Mouse (Mus musculus): ENCODE results near the gene BC051019. TPM values are rescaled to one million over a fixed set of nuclear protein-coding genes. Genes with fewer than 3 reads are reported as not detected.

The BC051019 gene
- polyA plus RNA-seq (2016; fragmentation: Nextera tagmentation; extraction: Ambion mirVana) = 0.74 and 0.78 TPM in 2 replicates

DNA sequence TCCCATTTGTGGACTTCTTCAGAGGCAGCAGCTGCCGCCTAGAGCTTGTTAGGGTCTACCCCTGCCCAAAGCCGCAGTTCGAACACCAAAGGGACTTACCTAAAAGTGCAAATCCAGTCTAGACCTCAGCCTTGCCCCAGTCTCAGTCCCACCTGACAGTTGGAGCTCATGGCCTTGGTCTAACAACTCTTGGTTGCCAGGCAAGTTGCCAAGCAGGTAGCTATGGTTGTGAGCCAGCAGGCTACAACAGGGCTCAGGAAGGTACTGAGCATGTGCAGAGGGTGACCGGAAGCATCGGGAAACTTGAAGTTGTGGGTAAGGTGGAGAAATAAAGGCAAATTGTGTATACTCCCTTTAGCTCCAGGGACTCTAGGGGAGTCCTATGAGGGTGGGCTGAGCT, at the start of gene BC051019:
Gene BC051019, minus strand, starts transcription at position 154 of the 400 bp plus-strand sequence.
- Histone ChIP-seq H3K4me1 (no peaks in the 10 kb centered on the region), H3K27me3 (no peaks in the 10 kb centered on the region), H3K9ac (no peak within 1 kb of the TSS), H3K4me3 (no peak within 1 kb of the TSS), H3K9me3 (replicated peaks) (no peaks in the 10 kb centered on the region), H3K4me2 (replicated peaks) (no peak within 1 kb of the TSS), H3K36me3 (no peaks in the 10 kb centered on the region), H3K27ac (no peak within 1 kb of the TSS)
- ATAC-seq (ENCODE audit: low FRiP score) = no peak
- 94% methylated on average over 5 of the region's 5 CpGs for WGBS

DNA sequence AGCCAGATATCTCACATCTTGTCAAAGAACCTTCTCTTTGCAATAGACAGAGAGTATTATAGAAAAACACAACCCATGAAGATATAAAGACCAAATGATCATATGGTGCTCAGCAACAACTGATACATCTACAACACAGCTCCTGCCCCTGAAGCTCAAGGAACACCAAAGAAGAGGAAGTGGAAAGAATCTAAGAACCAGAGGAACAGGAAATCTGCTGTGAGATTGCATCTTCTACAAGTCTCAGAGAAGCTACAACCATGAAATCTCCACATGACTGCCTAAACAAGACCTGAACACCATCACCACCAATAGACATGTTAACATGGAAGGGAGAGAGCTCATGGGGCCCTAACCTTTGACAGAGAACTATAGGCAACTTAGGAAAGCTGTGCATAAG, 48.6 kb upstream of the BC051019 start:
- Histone ChIP-seq H3K36me3 (no peaks in the 10 kb centered on the region), H3K27ac (no peak overlapping the region), H3K4me2 (replicated peaks) (no peak overlapping the region), H3K4me1 (no peaks in the 10 kb centered on the region), H3K27me3 (no peaks in the 10 kb centered on the region), H3K9ac (no peak overlapping the region), H3K4me3 (no peak overlapping the region), H3K9me3 (replicated peaks) (no peaks in the 10 kb centered on the region)
- no peak for ATAC-seq (ENCODE audit: low FRiP score)

DNA sequence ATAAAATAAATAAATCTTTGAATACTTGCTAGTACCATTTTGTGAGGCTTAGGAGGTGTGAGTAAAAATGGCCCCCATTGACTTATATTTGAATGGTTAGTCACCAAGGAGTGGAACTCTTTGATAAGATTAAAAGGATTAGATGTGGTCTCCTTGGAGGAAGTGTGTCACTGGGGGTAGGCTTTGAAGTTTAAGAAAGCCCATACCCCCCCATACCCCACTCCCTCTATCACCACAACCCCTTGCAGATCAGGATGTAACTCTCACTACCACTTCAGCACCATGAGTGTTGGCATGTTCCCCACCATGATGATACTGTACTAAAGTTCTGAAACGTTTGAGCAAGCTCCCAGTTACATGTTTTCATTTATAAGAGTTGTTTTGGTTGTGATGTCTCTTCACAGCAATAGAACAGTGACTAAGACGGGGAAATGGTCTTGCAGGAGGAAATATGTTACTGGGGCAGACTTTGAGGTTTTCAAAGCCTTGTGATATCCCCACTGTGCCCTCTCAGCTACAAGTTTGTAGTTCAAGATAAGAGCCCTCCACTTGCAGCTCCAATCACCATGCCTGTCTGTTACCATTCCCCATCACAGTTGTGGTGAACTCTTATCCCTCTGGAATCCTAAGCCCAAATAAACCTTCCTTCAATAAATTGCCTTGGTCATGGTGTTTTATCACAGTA, 45.2 kb upstream of the BC051019 start:
- ATAC-seq (ENCODE audit: low FRiP score) = no peak
- H3K9ac ChIP-seq = no peak overlapping the region
- H3K27me3 ChIP-seq = no peaks in the 10 kb centered on the region
- no peak overlapping the region for H3K27ac ChIP-seq
- H3K9me3 ChIP-seq (replicated peaks) = no peaks in the 10 kb centered on the region
- H3K36me3 ChIP-seq = no peaks in the 10 kb centered on the region
- no peak overlapping the region for H3K4me2 ChIP-seq (replicated peaks)
- WGBS = 51% methylated on average over 2 of the region's 2 CpGs
- no peaks in the 10 kb centered on the region for H3K4me1 ChIP-seq
- no peak overlapping the region for H3K4me3 ChIP-seq

DNA sequence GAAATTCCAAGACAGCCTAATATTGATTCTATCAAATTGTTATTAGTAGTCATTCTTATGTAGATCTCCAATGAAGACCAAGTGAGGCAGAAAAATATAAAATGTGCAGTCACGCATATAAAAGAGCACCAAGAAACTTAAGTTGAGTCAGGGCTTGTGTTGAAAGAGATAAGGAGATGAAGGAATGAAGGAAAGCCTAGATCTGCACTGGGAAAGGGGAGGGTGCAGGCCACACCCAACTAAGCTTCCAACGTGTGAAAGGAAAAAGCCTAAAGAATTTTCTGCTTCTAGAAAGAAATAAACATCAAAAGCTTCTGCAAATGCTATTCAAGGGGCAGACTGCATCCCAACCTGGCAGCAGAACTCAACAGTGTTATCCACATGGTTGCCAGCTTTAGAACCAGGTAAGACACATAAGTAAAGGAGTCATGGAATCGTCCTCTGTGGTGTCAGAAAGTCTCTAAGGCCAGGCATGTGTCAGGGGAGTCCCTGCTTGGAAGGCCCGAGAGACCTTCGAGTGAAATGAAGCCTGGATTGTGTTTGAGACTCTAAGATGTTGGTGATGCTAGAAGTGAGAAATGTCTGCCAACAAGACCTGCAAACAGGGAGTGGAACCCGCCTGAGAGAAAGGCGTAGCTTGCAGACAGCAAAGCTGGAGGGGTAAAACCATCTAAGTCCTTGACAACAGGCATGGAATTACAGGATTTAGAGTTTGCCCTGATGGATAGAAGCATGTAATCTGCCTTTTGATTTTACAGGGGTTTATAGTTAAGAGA, 44.1 kb upstream of the BC051019 start:
- no peak for ATAC-seq (ENCODE audit: low FRiP score)
- 83% methylated on average over 7 of the region's 7 CpGs for WGBS
- H3K27ac ChIP-seq = no peak overlapping the region

DNA sequence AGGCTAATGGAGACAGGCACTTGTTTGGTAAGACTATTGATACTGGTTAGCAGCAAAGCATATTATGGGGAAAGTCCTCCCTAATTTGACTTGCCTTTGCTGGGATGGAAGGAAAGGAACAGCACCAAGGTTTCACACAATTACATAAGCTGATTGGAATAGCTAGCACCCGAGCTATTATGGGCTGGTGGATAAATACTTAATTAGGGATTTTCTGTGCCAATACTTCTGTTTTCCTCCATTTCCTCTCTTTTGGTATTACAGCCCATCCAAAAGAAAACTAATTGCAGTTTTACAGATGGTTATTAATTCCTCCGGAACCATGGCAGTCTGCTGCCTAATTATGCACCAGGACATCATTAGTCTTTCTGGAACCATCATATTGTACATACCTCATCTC, 40.4 kb upstream of the BC051019 start:
- Histone ChIP-seq H3K27ac (no peak overlapping the region), H3K4me1 (no peaks in the 10 kb centered on the region), H3K27me3 (no peaks in the 10 kb centered on the region), H3K4me3 (no peak overlapping the region), H3K9ac (no peak overlapping the region), H3K36me3 (no peaks in the 10 kb centered on the region), H3K4me2 (replicated peaks) (no peak overlapping the region), H3K9me3 (replicated peaks) (no peaks in the 10 kb centered on the region)
- no peak for ATAC-seq (ENCODE audit: low FRiP score)
- 87% methylated on average over 2 of the region's 2 CpGs for WGBS

More for the DNA sequence above, 44.1 kb upstream of the BC051019 start:
- H3K4me1 ChIP-seq = no peaks in the 10 kb centered on the region
- H3K27me3 ChIP-seq = no peaks in the 10 kb centered on the region
- no peak overlapping the region for H3K4me2 ChIP-seq (replicated peaks)
- H3K9ac ChIP-seq = no peak overlapping the region
- H3K4me3 ChIP-seq = no peak overlapping the region
- no peaks in the 10 kb centered on the region for H3K9me3 ChIP-seq (replicated peaks)
- H3K36me3 ChIP-seq = no peaks in the 10 kb centered on the region

DNA sequence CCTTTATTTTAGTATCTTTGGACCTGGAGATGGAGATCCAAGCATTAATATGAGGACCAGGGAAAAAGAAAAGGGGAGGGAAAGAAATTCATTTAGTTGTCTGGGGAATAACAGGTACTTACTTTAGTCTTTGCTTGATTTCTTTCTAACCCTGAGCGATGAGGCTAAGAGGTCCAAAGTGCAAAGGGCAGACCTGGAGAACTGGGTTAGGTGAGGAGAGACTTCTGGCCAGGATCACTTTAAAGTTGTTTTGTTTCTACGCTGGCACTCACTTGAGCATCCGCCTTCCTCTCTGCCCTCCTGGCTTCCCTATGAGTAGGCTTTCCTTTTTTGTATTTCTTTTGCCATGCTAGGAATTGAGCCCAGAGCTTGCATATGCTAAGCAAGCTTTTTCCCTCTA, 32.6 kb upstream of the BC051019 start:
- Histone ChIP-seq H3K9me3 (replicated peaks) (no peaks in the 10 kb centered on the region), H3K27me3 (no peaks in the 10 kb centered on the region), H3K27ac (no peak overlapping the region), H3K36me3 (no peaks in the 10 kb centered on the region), H3K9ac (no peak overlapping the region), H3K4me1 (peaks cover 15% of the 10 kb centered on the region), H3K4me2 (replicated peaks) (no peak overlapping the region), H3K4me3 (no peak overlapping the region)
- ATAC-seq (ENCODE audit: low FRiP score) = no peak
- WGBS = 86% methylated on average over 3 of the region's 3 CpGs

DNA sequence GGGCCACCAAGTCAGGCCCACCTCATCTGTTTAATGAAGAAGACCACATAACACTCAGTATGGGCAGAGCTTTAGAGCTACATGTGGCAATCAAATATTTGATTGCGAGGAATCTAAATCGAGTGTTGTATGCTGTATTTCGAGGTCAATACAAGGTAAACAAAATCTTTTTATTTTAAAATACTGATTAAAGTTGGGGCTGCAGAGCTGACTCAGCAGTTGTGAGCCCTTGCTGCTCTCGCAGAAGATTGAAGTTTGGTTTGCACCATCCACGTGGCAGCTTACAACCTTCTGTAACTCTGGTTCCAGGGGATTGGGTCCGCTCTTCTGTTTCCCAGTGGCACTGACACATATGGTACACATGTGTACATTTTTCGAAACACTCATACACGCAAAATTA, 30.4 kb upstream of the BC051019 start:
- Histone ChIP-seq H3K9ac (no peak overlapping the region), H3K4me2 (replicated peaks) (no peak overlapping the region), H3K27me3 (no peaks in the 10 kb centered on the region), H3K27ac (no peak overlapping the region), H3K9me3 (replicated peaks) (no peaks in the 10 kb centered on the region), H3K36me3 (no peaks in the 10 kb centered on the region), H3K4me3 (no peak overlapping the region), H3K4me1 (peaks cover 17% of the 10 kb centered on the region)
- 95% methylated on average over 8 of the region's 8 CpGs for WGBS
- no peak for ATAC-seq (ENCODE audit: low FRiP score)

DNA sequence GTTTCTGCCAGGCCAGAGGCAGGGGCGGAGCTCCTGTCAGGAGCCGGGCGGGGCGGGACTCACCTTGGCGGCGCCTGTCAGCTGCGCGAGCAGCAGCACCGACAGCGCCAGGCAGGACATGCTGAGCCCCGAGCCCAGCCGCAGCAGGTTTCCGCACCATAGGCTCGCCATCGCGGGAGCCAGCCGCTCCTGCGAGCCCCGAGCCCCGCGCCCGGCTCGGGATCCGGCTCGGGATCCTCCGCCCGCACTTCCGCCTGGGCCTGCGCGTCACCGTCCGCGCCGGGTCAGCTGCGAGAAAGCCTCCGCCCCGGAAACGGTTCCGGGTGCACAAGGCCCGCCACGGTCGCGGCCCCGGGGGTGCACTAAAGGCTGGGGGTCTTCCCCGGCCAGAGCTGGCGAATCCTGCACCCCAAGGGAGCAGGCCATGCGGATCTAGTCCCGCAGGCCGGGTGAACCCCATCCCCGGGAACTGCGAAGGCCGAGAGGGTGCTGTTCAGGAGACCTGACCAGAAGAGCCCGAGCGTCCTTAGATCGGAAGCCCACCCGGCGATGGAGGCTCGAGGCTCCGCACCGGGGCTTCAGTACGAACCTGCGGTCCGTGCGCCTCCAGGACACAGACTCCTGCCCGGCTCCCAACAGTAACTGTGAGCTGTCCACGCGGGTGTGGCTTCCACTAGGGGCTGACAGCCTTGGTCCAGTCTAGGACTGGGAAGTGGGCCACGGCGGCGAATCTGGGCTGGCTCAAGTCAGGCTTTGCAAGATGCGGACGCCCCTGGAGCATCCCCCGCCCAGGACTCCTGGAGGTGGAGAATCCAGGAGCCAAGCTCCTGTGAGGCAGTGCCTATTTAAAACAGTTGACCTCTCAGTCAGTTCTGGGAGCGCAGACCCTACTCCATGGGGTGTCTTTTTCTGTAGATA, 28.6 kb upstream of the BC051019 start, which contains the start of gene Tmem9b:
Gene Tmem9b, minus strand, starts transcription at position 868 of the 918 bp plus-strand sequence.
- Histone ChIP-seq H3K36me3 (no peaks in the 10 kb centered on the region), H3K4me3 (peak within 1 kb of the TSS; percentile 88), H3K9ac (peak within 1 kb of the TSS; percentile 91), H3K4me2 (replicated peaks) (peak within 1 kb of the TSS; percentile 91), H3K4me1 (peaks cover 17% of the 10 kb centered on the region), H3K27me3 (no peaks in the 10 kb centered on the region), H3K27ac (peak within 1 kb of the TSS; percentile 86), H3K9me3 (replicated peaks) (no peaks in the 10 kb centered on the region)
- WGBS = under 1% methylated on average over 74 of the region's 74 CpGs
- peak; percentile 93 for ATAC-seq (ENCODE audit: low FRiP score)

DNA sequence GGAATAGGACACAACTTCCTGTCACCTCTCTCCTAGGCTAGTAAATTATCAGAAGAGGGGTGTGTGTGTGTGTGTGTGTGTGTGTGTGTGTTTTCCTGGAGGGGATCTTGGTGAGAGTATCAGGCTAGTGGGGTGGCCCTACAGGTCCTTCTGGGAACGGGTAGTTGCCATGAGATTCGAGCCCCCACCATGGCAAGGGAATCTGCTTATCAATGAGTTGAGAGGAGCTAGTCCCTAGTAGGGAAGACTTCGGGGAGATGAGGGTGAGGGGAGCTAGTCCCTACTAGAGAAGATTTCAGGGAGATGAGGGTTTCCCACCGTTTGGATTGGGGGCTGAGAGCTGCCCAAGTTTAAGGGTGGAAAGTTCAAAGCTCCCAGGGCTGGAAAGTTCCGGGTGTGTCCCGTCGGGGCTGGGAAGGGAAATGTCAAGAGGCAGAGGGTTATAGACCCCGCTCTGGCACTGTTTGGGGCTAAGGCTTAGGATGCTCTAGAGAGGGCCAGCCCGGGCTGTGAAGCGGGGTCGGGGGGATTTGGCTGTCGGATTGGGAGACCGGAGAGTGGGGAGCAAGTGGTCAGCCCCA, 27.9 kb upstream of the BC051019 start:
- Histone ChIP-seq H3K9me3 (replicated peaks) (no peaks in the 10 kb centered on the region), H3K4me3 (peak overlapping the region; percentile 88), H3K27ac (peak overlapping the region; percentile 86), H3K9ac (peak overlapping the region; percentile 91), H3K36me3 (peaks cover 2% of the 10 kb centered on the region), H3K4me2 (replicated peaks) (peak overlapping the region; percentile 91), H3K27me3 (no peaks in the 10 kb centered on the region), H3K4me1 (peaks cover 17% of the 10 kb centered on the region)
- peak; percentile 15 for ATAC-seq (ENCODE audit: low FRiP score)
- 4% methylated on average over 13 of the region's 13 CpGs for WGBS

DNA sequence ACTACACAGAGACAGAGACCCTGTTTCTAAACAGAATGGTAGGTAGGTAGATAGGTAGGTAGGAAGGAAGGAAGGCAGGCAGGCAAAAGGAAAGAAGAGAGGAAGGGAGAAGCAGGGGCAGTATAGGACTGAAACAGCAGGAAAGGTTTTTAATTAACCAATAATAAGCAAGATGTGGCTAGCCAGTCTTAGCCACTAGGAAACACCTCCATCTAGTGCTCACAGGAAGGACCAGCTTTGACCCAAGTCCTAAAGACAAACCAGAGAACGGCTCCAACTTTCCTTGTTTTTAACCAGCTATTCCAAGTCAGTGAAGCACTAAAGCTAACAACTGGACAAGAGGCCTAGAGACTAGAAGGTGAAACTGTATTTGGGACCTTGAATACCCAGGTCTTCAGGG, 24.1 kb upstream of the BC051019 start:
- Histone ChIP-seq H3K4me3 (no peak overlapping the region), H3K27me3 (no peaks in the 10 kb centered on the region), H3K4me2 (replicated peaks) (no peak overlapping the region), H3K9me3 (replicated peaks) (no peaks in the 10 kb centered on the region), H3K27ac (no peak overlapping the region), H3K36me3 (peaks cover 30% of the 10 kb centered on the region), H3K9ac (no peak overlapping the region), H3K4me1 (peaks cover 8% of the 10 kb centered on the region)
- no peak for ATAC-seq (ENCODE audit: low FRiP score)
- 59% methylated on average over 1 of the region's 1 CpGs for WGBS

DNA sequence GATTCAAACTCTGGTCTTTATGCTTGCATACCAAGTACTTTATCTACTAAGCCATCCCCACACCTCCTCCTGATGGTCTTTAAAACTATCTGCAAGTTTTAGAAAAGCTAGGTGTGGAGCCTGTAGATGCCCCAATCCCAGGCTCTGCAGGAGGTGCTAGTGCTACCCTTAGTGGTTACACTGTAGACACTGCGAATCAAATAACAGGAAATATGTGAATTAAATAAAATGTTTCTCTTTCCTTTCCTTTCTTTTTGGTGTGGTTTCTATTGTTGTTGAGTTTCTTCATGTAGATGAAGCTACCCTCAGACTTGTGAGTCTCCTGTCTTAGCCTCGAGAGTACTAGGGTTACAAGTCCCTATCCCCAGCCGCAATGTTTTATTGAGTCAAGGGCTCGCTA, 18.1 kb upstream of the BC051019 start:
- no peaks in the 10 kb centered on the region for H3K27me3 ChIP-seq
- H3K4me1 ChIP-seq = no peaks in the 10 kb centered on the region
- no peaks in the 10 kb centered on the region for H3K9me3 ChIP-seq (replicated peaks)
- H3K27ac ChIP-seq = no peak overlapping the region
- 93% methylated on average over 4 of the region's 4 CpGs for WGBS
- H3K4me3 ChIP-seq = no peak overlapping the region
- H3K36me3 ChIP-seq = peaks cover 59% of the 10 kb centered on the region
- H3K4me2 ChIP-seq (replicated peaks) = no peak overlapping the region
- ATAC-seq (ENCODE audit: low FRiP score) = no peak
- no peak overlapping the region for H3K9ac ChIP-seq

DNA sequence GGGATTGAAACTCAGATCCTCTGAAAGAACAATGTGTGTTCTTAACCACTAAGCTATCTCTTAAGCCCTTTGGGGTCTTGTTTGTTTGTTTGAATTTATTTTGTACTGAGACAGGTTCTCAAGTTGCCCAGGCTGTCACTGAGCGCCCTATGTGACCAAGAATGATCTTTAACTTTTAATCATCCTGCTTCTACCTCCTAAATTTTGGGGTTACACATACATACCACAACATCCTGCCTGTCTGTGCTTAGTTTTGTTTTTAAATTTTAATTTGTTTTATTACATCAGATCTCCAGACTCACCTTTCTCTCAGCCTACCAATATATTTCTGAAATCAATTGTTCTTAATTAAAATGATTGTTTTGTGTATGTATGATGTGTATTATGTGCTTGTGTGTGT, 17.4 kb upstream of the BC051019 start:
- no peak overlapping the region for H3K9ac ChIP-seq
- H3K27me3 ChIP-seq = no peaks in the 10 kb centered on the region
- peaks cover 59% of the 10 kb centered on the region for H3K36me3 ChIP-seq
- H3K9me3 ChIP-seq (replicated peaks) = no peaks in the 10 kb centered on the region
- H3K4me3 ChIP-seq = no peak overlapping the region
- no peak for ATAC-seq (ENCODE audit: low FRiP score)
- H3K4me2 ChIP-seq (replicated peaks) = no peak overlapping the region
- WGBS = 94% methylated on average over 1 of the region's 1 CpGs
- no peak overlapping the region for H3K27ac ChIP-seq
- H3K4me1 ChIP-seq = no peaks in the 10 kb centered on the region

Data from hindbrain, embryonic 12.5 days (tissue).